Mouse (Mus musculus): ENCODE results near the gene Ttbk2. TPM values are rescaled to one million over a fixed set of nuclear protein-coding genes. Genes with fewer than 3 reads are reported as not detected.
A peak's percentile ranks its signal among the peaks of the same experiment; 100 is the strongest.

The Ttbk2 gene
- polyA plus RNA-seq, 1 experiment = 1.5 TPM

DNA sequence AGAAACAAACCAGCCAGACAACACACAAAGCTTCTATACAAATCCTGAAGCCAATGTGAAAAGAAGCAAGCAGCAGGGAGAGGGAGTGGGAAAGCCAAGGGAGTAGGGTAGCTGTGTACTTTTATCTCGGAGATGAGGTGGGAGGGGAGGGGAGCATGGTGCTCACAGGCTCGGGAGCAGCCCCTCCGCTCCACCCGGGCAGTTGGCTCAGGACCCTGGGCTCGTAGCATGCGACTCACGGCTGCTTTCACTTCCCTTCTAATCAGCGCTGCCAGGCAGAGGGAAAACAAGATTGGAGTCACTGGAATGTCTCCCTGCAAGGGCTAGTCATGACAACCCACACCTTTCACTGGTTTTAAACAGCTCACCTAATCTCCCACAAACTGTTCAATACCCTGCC, 127.9 kb downstream of the Ttbk2 start:
- no peak overlapping the region for H3K4me3 ChIP-seq (replicated peaks)
- TF ChIP-seq GATA1 (IDR thresholded peaks at IDR 0.05; ENCODE audit: borderline replicate concordance, low read length) (no peak), FLI1 (IDR thresholded peaks at IDR 0.05; ENCODE audit: low read length) (no peak)
- peaks cover 36% of the 10 kb centered on the region for H3K4me1 ChIP-seq
- no peaks in the 10 kb centered on the region for H3K9me3 ChIP-seq
- no peaks in the 10 kb centered on the region for H3K27me3 ChIP-seq (replicated peaks)
- H3K36me3 ChIP-seq (replicated peaks; ENCODE audit: low read length) = peaks cover 97% of the 10 kb centered on the region

GRCm38 (mm10) chr2:120721911-120722310, 128.5 kb downstream of the Ttbk2 start:
- Histone ChIP-seq H3K27me3 (replicated peaks) (no peaks in the 10 kb centered on the region), H3K36me3 (replicated peaks; ENCODE audit: low read length) (peaks cover 97% of the 10 kb centered on the region), H3K9me3 (no peaks in the 10 kb centered on the region), H3K4me1 (peaks cover 36% of the 10 kb centered on the region), H3K4me3 (replicated peaks) (no peak overlapping the region)
- TF ChIP-seq GATA1 (IDR thresholded peaks at IDR 0.05; ENCODE audit: borderline replicate concordance, low read length) = no peak
- TF ChIP-seq FLI1 (IDR thresholded peaks at IDR 0.05; ENCODE audit: low read length) = no peak

GRCm38 (mm10) chr2:120720821-120721220, 129.6 kb downstream of the Ttbk2 start:
- H3K4me3 ChIP-seq (replicated peaks) = no peak overlapping the region
- H3K4me1 ChIP-seq = peaks cover 34% of the 10 kb centered on the region
- no peaks in the 10 kb centered on the region for H3K27me3 ChIP-seq (replicated peaks)
- no peaks in the 10 kb centered on the region for H3K9me3 ChIP-seq
- peaks cover 97% of the 10 kb centered on the region for H3K36me3 ChIP-seq (replicated peaks; ENCODE audit: low read length)
- TF ChIP-seq FLI1 (IDR thresholded peaks at IDR 0.05; ENCODE audit: low read length) (no peak), GATA1 (IDR thresholded peaks at IDR 0.05; ENCODE audit: borderline replicate concordance, low read length) (no peak)

GRCm38 (mm10) chr2:120718496-120718895, 131.9 kb downstream of the Ttbk2 start:
- Histone ChIP-seq H3K36me3 (replicated peaks; ENCODE audit: low read length) (peaks cover 97% of the 10 kb centered on the region), H3K4me3 (replicated peaks) (no peak overlapping the region)
- TF ChIP-seq GATA1 (IDR thresholded peaks at IDR 0.05; ENCODE audit: borderline replicate concordance, low read length) (no peak), FLI1 (IDR thresholded peaks at IDR 0.05; ENCODE audit: low read length) (no peak)

GRCm38 (mm10) chr2:120713441-120713840, 137.0 kb downstream of the Ttbk2 start:
- peaks cover 10% of the 10 kb centered on the region for H3K4me1 ChIP-seq
- TF ChIP-seq GATA1 (IDR thresholded peaks at IDR 0.05; ENCODE audit: borderline replicate concordance, low read length) (no peak), FLI1 (IDR thresholded peaks at IDR 0.05; ENCODE audit: low read length) (no peak)
- no peaks in the 10 kb centered on the region for H3K9me3 ChIP-seq
- H3K27me3 ChIP-seq (replicated peaks) = no peaks in the 10 kb centered on the region
- H3K4me3 ChIP-seq (replicated peaks) = no peak overlapping the region
- H3K36me3 ChIP-seq (replicated peaks; ENCODE audit: low read length) = peaks cover 87% of the 10 kb centered on the region

More at GRCm38 (mm10) chr2:120718496-120718895, 131.9 kb downstream of the Ttbk2 start:
- Histone ChIP-seq H3K9me3 (no peaks in the 10 kb centered on the region), H3K27me3 (replicated peaks) (no peaks in the 10 kb centered on the region), H3K4me1 (peaks cover 17% of the 10 kb centered on the region)

GRCm38 (mm10) chr2:120710948-120711347, 139.5 kb downstream of the Ttbk2 start:
- H3K9me3 ChIP-seq = no peaks in the 10 kb centered on the region
- peaks cover 66% of the 10 kb centered on the region for H3K36me3 ChIP-seq (replicated peaks; ENCODE audit: low read length)
- H3K27me3 ChIP-seq (replicated peaks) = no peaks in the 10 kb centered on the region
- no peak for TF ChIP-seq FLI1 (IDR thresholded peaks at IDR 0.05; ENCODE audit: low read length)
- TF ChIP-seq GATA1 (IDR thresholded peaks at IDR 0.05; ENCODE audit: borderline replicate concordance, low read length) = no peak
- H3K4me3 ChIP-seq (replicated peaks) = no peak overlapping the region
- peaks cover 17% of the 10 kb centered on the region for H3K4me1 ChIP-seq

- no peak overlapping the region for H3K4me3 ChIP-seq (replicated peaks)
- peaks cover 59% of the 10 kb centered on the region for H3K36me3 ChIP-seq (replicated peaks; ENCODE audit: low read length)
- no peaks in the 10 kb centered on the region for H3K9me3 ChIP-seq
- peaks cover 2% of the 10 kb centered on the region for H3K27me3 ChIP-seq (replicated peaks)
- H3K4me1 ChIP-seq = peaks cover 17% of the 10 kb centered on the region
- no peak for TF ChIP-seq FLI1 (IDR thresholded peaks at IDR 0.05; ENCODE audit: low read length)
- TF ChIP-seq GATA1 (IDR thresholded peaks at IDR 0.05; ENCODE audit: borderline replicate concordance, low read length) = no peak
Measured at GRCm38 (mm10) chr2:120710154-120710553, 140.2 kb downstream of the Ttbk2 start.

GRCm38 (mm10) chr2:120707041-120707440, 143.4 kb downstream of the Ttbk2 start:
- peaks cover 16% of the 10 kb centered on the region for H3K4me1 ChIP-seq

GRCm38 (mm10) chr2:120702675-120703074, 147.7 kb downstream of the Ttbk2 start:
- H3K4me3 ChIP-seq (replicated peaks) = no peak overlapping the region
- H3K9me3 ChIP-seq = no peaks in the 10 kb centered on the region
- peaks cover 37% of the 10 kb centered on the region for H3K4me1 ChIP-seq
- H3K36me3 ChIP-seq (replicated peaks; ENCODE audit: low read length) = peaks cover 3% of the 10 kb centered on the region
- TF ChIP-seq FLI1 (IDR thresholded peaks at IDR 0.05; ENCODE audit: low read length) = no peak
- TF ChIP-seq GATA1 (IDR thresholded peaks at IDR 0.05; ENCODE audit: borderline replicate concordance, low read length) = no peak
- H3K27me3 ChIP-seq (replicated peaks) = peaks cover 47% of the 10 kb centered on the region

More at GRCm38 (mm10) chr2:120707041-120707440, 143.4 kb downstream of the Ttbk2 start:
- Histone ChIP-seq H3K36me3 (replicated peaks; ENCODE audit: low read length) (peaks cover 27% of the 10 kb centered on the region), H3K4me3 (replicated peaks) (no peak overlapping the region), H3K27me3 (replicated peaks) (peaks cover 26% of the 10 kb centered on the region), H3K9me3 (no peaks in the 10 kb centered on the region)
- TF ChIP-seq FLI1 (IDR thresholded peaks at IDR 0.05; ENCODE audit: low read length) (no peak), GATA1 (IDR thresholded peaks at IDR 0.05; ENCODE audit: borderline replicate concordance, low read length) (no peak)

DNA sequence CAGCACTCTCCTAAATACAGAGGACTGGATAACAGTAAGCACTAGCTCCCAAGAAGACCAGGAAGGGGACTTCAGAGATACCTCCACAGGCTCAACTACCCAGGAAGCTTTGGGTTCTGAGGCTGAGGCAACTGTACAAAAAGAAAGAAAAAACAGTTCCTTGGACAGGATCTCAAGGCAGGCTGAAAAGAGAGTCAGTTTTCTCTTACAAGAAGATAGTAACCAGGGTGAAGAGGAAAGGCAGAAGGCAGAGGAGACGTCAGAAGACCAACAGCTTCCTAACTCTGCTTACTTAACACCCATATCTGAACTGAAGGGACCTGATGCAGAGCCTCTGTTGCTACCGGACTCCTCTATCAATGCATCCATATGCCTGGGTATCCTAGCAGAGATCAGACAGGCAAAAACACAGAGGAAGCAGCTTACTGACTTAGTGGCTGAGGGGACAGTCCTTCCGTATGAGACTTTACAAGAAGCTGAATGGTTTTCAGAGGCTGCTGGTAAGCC, 150.0 kb downstream of the Ttbk2 start:
- H3K36me3 ChIP-seq (replicated peaks; ENCODE audit: low read length) = no peaks in the 10 kb centered on the region
- no peak for TF ChIP-seq FLI1 (IDR thresholded peaks at IDR 0.05; ENCODE audit: low read length)
- no peak for TF ChIP-seq GATA1 (IDR thresholded peaks at IDR 0.05; ENCODE audit: borderline replicate concordance, low read length)
- H3K27me3 ChIP-seq (replicated peaks) = peaks cover 52% of the 10 kb centered on the region

More for the DNA sequence above, 150.0 kb downstream of the Ttbk2 start:
- no peaks in the 10 kb centered on the region for H3K9me3 ChIP-seq
- H3K4me1 ChIP-seq = peaks cover 41% of the 10 kb centered on the region
- H3K4me3 ChIP-seq (replicated peaks) = peak overlapping the region; percentile 80
